Mouse (Mus musculus) olfactory bulb, adult 2 months (tissue): ENCODE measurements around the gene Adamtsl1.

Experiments
- CTCF ChIP-seq: fragments of 200-500 bp; IDR thresholded peaks from 2 replicates; pipeline ENCODE4 v1.5.1; 2012; ENCODE audit warnings: low read depth, mild to moderate bottlenecking, low read length, moderate library complexity; ENCODE audit not compliant: insufficient read depth
- POLR2A ChIP-seq: fragments of 200-500 bp; IDR thresholded peaks from 2 replicates; pipeline ENCODE4 v1.6.1; 2012; ENCODE audit warnings: mild to moderate bottlenecking, low read depth, low read length, moderate library complexity; ENCODE audit not compliant: insufficient read depth

- TF ChIP-seq CTCF = no peak
- no peak for TF ChIP-seq POLR2A
Measured at GRCm38 (mm10) chr4:85740478-85740877, 226.5 kb downstream of the Adamtsl1 start.
